Mouse (Mus musculus): ENCODE results near the gene Homez.

Gene Homez

DNA sequence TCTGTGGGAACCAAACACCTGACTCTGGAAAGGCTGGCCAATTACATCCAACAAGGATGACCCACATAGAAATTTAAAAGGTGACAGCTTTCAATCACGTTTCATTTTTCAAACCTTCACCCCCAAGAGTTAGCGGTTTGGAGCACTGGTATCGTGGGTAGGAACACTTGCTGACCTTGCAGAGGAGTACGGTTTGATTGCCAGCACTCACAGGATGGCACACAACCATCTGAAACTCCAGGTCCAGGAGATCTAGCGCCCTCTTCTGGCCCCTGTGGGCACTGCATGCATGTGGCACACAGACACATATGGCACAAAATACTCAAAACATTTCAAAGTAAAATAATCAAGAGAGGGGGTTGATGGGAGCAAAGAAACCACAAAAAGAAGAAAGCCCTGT, 3.8 kb downstream of the Homez start:
- peak in 1 of 2 experiments; percentile 28 for DNase-seq

DNA sequence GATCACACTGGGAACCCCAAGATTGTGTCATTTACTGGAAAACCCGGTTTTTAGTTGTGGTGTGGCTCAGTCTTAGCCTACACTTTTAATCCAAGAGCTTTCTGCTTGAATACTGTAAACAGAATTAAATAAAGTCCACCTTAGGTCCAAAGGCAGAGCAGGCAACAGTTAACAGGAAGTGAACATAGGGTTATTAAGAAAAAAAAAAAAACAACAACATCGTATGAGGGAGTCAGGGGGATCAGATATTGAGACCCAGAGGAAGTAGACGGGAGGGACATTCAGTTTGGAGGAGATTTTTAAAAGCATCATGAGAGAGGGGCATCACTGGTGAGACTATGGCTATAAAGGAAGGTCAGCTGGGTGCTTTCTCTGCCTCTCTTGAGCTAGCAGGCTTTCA, 4.5 kb downstream of the Homez start:
- DNase-seq: no peak

DNA sequence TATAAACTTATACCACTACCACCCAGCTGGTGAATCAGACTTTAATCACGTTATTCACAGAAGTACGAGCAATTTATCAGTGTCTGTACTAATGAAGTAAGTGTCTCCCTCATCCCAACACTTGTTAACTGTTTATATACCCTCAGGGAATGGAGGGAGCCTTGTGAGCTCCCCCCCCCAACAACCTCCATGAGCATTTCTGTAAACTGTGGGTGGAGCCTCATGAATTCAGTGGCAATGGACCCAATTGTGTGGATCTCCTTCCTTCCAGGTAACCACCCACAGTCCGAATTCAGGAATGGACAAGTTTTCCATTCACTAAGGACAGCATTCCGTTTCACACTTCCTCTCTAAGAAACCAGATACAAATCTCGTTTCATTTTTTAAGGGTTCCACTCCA, 5.1 kb downstream of the Homez start:
- no peak for DNase-seq

DNA sequence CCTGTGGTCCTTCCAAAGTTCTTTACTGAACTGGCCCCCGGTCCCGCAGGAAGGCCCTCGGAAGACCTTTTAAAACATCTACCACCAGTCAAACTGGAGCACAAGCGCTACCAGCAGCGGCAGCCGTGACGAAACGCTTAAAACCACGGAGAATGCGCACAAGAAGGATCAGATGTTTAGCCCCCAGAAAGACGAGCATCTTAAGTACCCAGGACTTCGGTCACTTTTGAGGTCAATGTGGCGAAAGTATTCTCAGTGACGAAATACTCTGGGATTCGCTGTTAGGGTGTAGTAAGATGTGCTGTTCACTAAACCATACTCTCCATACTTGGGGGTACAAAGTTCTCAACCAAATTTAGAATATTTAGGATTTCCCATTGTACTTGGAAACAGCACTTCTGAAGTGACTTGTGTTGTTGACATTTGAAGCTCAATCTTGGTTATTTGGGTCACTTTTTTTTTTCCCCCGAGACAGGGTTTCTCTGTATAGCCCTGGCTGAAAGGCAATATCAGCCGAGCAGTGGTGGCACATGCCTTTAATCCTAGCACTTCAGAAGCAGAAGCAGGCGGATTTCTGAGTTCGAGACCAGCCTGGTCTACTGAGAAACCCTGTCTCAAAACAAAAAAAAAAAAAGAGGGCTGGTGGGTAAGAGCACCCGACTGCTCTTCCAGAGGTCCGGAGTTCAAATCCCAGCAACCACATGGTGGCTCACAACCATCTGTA, 6.3 kb downstream of the Homez start:
- DNase-seq: no peak

DNA sequence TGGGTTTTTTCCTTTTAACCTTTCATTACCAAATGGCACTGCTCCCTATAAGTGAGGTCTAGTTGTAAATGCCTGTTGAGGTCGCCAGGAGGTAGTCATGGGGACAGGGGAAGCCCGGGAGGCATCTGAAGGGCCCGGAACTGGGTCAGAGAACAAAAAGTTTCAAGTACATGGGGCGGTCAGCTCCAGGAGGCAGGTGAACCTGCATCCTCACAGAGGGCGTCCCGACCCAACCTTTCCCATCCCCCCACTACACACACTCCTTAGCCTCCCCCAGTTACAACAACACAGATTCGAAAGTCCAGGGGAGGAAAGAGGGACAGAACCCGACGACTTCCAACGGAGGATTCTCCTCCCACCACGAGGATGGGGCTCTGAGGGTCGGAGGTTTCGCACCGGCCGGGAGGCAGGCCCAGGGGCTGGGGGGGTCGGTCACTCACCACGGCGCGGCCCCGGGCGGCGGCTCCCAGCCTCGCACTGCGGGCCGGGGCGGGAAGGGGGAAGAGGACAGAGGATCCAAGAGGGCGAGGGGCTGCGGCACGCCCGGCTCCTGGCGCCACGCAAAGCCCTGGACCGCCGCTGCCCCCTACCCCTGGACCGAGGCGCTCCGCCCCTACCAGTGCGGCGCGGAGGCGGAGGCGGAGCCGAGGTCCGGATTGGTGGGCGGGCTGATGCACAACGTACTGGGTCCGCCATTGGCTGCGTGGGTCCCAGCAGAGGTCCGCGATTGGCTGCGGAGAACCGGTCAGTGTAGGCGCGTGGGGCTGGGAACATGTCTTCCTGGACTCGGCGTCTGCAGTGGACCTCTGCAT, 7.1 kb downstream of the Homez start:
- DNase-seq: peak; percentile 82 to 86

DNA sequence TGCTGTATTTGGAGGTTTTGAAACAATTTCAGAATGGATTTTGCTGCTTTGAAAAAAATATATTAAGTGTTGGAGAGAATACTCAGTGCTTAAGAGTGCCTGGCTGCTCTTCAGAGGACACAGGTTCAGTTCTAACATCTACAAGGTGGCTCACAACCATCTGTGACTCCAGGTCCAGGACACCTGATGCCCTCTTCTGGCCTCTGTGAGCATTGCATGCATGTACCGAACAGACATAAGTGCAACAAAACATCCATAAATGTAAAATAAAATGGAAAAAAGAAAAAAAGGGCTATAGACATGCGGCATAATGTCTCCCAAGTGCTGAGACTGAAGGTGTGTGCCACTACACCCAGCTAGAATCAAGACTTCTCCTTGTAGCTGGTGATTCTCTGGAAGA, 10.2 kb downstream of the Homez start:
- peak; percentile 24 to 71 for DNase-seq

DNA sequence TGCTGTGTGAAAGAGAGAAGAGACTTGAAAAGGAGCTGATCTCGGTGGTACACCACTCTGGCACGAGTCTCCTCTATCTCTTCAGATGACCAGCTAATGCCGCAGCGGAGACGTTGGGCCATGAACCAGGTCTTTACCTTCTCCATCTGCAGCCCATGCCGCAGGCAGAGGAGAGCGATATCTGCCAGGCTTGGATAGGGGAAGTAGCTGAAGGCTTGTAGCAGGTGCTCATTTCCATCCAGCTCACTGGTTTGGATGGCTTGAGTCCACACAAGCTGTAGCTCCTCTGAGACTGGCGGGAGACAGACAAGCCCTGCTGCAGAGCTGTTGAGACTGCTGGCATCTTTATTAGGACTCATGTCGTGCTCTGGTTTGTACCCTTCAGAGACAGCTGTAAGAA, 12.9 kb downstream of the Homez start:
- no peak for DNase-seq

DNA sequence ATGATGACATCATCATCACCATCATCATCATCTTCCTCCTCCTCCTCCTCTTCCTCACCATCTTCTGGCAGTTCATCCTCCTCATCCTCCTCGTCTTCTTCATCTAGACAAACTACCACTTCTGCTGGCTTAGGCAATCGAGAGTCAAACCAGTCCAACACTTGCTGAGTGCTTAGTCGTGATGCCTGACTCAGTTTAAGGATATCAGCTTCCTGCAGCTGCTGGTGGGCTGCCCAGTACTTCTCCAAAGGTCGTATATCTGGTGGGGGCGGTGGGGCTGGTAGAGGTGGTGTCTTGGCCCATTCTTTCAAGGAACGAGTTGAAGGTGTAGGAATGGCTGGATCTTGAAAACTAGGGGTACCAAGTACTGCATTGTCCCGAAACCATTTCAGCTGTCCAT, 14.1 kb downstream of the Homez start:
- no peak for DNase-seq

DNA sequence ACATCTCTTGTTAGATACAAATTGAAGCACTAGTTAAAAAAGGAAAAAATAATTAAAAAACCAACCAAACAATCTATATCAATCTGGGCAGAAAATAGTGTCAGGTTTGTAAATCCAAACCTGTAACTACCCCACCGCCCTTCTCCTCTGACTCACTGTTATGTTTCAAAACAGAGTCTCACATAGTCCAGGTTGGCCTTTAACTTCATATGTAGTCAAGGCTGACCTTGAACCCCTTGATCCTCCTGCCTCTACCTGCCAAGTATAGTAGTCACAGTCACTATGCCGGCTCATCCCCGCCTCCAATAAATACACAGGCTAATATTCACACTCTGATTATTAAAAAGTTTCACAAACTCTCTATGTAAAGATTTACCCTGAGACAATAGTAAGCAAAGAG, 15.0 kb downstream of the Homez start:
- DNase-seq: no peak

DNA sequence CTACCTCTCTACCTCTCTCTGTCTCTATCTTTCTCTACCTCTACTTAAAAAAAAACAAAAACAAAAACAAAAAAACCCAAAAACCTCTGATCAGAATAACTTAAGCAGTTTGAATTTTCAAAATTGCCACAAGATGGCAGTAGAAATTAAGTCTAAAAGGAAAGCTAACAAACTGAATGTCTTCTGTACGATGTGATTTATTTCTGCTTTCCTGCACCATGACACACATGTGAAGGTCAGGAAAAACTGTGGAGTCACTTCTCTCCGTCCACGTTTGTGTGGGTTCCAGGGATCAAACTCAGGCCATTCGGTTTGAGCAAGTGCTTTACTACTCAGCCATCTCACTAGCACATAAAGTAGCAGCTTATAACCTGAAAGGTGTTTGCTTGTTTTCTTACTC, 27.3 kb downstream of the Homez start:
- DNase-seq: no peak

DNA sequence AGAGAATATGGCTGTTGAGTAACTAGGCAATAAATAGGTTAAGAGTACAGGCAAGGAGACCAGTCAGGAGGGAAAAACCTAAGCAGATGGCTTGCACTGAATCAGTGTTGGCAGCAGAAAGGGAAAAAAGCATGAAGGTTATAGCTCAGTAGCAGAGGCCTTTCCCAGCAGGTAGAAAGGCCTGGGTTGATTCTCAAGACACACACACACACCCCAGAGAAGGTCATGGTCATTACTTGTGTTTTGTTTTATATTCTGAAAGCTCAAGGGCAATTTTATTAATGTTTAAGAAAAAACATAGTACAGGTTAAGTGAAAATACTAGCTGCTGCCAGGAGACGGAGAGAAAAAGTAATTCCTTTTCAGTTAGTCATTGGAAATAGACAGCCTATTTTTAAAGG, 47.0 kb downstream of the Homez start:
- no peak for DNase-seq

DNA sequence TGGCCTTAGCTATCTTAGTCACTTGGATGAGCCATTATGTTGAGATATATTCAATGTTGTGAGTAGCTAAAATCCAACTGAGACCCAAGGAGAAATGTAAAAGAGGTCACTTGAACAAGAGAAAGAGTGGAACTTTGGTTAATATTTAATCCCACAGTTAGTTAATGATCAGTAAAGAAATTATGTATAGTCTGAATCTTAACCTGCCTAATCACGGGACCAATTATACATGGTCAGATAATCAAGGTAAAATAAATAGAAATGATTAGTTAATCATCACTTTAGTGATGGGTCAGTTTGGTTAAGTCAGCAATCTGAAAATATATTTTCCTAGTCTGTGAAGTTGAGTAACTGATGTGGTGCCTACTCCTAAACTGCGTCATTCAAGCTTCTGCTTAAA, 48.5 kb downstream of the Homez start:
- no peak for DNase-seq

DNA sequence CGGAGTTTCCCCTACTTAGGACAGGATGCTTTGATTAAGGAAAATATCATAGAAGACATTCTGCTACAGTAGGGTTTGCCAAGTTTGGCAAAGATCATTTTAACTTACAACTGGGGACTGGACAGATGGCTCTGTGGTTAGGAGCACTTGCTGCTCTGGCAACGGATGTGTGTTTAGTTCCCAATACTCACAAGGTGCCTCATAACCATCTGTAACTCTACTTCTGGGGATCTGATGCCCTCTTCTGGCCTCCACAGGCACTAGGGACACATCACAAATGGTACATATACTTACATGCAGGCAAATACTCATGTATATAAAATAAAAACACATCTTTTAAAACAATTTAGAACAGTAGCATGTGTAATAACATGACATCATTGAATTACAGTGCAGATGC, 53.0 kb downstream of the Homez start:
- no peak for DNase-seq

DNA sequence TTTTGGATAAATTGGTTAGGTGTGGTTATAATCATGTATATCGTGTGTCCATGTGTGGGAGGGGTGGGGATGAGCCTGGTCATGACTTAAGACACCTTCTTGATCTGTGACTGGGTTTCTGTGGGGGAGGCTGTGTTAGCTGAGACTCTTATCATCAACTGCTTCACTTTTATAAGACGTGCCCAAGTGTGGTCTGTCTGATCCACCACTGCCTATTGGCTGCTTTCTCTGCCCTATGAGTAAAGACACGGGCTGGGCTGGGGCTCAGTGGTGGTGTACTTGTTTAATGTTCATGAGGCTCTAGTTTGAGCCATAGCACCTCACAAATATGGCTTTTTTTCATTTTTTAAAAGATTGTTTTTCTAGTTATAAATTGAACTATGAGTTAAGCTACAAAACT, 55.0 kb downstream of the Homez start:
- no peak for DNase-seq

DNA sequence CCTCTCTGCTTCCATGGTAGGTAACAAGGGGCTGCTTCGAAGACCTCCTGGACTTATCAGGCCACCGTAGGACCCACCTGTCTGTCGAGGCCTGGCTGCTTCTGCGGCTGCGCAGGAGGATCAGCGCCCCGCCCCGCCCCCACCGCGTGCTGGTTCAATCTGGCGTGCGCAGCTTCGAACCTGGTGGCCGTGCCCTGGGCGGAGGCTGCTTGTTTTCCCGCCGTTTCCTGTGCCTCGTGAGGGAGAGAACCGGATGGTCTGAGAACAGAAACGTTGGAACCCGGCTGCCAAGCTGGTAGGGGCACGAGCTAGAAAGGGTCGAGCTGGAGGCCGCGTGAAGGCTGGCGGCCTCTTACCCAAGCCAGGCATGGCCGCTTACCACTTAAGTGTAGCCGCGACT, 56.8 kb downstream of the Homez start, which contains the start of gene Rnf212b:
Gene Rnf212b, plus strand, starts transcription at position 151 of the 400 bp plus-strand sequence.
- no peak for DNase-seq

DNA sequence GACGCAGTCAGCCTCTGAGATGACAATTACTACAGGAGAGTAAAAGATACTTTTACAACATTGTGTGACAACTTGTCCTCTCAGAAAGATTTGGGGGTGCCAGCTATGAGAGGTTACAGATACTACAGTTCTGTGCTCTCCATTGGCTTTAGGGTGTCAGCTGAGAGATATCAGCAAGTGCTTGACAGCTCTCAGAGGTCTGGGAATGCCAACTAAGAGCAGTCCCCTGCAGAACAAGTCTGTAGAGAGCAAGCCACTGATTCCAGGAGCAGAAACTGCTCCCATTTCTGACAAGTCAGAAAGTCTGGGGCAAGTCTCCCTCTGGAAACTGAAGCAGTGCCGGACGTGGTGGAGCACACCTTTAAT, 61.1 kb downstream of the Homez start:
- DNase-seq: no peak

DNA sequence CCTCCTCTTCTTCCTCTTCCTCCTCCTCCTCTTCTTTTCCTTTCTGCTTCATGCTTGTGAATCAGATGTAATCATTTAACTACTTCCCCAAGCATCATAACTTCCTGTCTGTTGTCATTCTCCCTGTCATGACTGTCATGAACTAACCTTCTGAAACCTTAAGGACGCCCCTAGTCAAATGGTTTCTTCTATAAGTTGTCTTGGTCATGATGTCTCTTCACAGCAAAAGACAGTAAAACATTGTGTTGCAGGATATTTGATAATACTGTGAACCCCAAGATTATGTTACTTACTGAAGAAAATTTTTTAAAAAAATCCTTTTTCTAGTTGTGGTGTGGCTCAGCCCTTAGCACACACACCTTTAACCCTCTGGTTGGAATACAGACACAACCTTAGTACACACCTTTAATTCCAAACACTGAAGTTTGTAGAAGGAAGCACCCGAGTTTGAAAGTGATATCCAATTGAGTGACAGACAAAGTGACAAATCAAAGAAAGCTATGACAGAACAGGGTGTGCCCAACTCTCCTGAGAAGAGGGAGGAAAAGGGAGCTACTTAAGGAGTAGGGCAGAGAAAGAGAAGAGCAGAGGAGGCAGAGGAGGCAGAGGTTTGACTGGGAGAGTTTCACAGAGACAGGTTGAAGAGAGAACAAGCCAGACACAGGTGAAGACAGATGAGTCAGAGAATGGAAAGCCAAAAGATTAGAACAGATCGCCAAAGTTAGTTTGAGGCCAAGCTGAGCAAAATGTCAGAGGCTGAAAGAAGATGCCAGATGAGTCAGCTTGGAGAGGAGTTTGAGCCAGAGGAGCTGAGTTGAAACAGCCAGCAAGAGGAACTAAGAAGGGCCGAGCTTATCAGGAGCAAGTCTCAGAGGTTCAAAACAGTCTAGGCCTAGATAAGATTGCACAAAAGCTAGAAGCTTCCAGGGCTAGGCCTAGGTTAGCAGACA, 61.8 kb downstream of the Homez start:
- no peak for DNase-seq

DNA sequence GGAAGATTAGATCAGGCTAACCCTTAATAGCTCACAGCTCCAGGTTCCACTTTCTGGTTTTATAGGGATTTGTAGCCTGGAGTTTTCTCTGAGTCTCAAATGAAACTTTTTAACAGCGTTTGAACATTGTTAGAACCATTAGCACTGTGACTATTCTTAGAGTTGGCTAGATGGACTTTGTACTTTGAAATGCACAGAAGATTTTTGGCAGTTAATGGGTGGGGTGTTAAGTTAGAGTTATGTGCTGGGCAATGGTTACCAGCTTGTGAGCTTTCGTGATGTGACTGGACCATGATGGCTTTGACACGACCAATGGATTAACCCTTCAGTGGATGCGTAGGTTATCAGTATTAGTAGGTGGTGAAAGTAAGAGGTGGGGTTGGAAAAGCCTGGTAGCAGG, 64.6 kb downstream of the Homez start:
- DNase-seq: no peak
